Mouse (Mus musculus): ENCODE results near the gene Adprh. TPM values are rescaled to one million over a fixed set of nuclear protein-coding genes. Genes with fewer than 3 reads are reported as not detected.

Gene Adprh
- total and polyA plus RNA-seq, 3 experiments, result 23.4 to 27.9 (median 25.2) TPM

DNA sequence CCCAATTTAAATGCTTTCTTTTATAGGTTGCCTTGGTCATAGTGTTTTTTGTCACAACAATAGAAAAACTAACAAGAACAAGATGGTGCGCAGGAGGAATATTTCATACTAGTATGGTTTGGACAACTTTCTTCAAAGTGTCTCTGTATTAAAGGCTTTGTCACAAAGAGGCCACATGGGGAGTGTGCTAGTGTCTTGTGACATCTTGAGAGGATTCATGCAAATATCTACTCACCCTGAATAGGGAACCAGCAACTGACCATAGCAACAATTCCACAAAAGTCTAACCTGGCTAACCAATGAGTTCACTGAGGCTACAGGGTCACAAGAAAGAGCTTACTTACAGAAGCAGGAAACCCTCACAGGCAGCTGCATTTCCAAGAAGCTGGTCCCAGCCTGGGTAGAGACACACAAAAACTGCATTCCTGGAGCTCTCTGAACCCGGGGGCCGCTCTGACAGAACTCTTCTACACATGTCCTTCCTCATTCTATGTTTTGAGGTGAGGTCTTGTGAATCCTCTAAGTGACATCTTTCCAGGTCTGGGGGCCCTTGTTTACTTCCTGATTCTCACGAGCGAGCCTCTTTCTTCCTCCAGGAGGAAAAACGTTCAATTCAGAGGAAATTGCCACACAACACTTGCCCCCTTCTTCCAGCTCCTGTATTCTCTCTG, 57.3 kb downstream of the Adprh start:
- WGBS, result 57% methylated on average over 6 of the region's 6 CpGs
- H3K9ac ChIP-seq (ENCODE audit: low read depth, low read length), result no peak overlapping the region

DNA sequence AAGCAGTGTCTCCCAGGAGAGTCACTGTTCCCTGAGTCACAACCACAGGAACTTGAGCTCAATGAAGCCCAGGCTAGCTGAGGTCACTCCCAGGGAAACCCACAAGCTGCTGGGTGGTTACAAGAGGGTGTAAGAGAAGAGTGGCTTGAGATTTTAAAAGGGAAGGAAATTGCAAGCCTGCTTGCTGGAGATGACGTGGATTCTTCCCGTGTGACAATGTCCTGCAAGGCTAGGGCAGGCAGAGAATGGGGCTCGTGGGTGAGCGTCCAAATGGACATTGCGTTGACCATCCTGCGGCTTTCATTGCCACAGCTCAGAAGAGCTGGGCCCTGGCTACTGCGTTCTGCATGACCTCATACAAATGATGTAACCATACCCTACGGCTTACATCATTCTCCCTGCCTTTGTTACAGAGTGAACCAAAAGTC, 58.3 kb downstream of the Adprh start:
- Histone ChIP-seq H3K36me3 (ENCODE audit: control insufficient read depth, insufficient read depth, low read length) (no peaks in the 10 kb centered on the region), H3K4me1 (ENCODE audit: control insufficient read depth, insufficient read depth, low read length) (peaks cover 4% of the 10 kb centered on the region), H3K4me3 (no peak overlapping the region), H3K79me2 (replicated peaks; ENCODE audit: control insufficient read depth, insufficient read depth, low read length) (no peaks in the 10 kb centered on the region), H3K9ac (ENCODE audit: low read depth, low read length) (no peak overlapping the region), H3K27me3 (ENCODE audit: control insufficient read depth, insufficient read depth, low read length) (no peaks in the 10 kb centered on the region), H3K27ac (peak overlapping the region; percentile 40)
- no peak for TF ChIP-seq CTCF (IDR thresholded peaks at IDR 0.05)
- TF ChIP-seq POLR2A (IDR thresholded peaks at IDR 0.05; ENCODE audit: insufficient read depth, low read depth, low read length), result no peak
- TF ChIP-seq EP300 (IDR thresholded peaks at IDR 0.05; ENCODE audit: insufficient read depth, low read depth, low read length), result no peak
- 61% methylated on average over 8 of the region's 8 CpGs for WGBS
- intact Hi-C loops (cut with DNase I), result loop anchor here (5.0 kb wide), 2 partner anchors 38 to 47 kb away; partner anchors contain the start of genes Cox17, Gm21987 and Pla1a
- DNase-seq, result peak; percentile 35 to 45

More for the DNA sequence above, 57.3 kb downstream of the Adprh start:
- H3K27me3 ChIP-seq (ENCODE audit: control insufficient read depth, insufficient read depth, low read length), result no peaks in the 10 kb centered on the region
- no peak for DNase-seq
- H3K4me3 ChIP-seq, result no peak overlapping the region
- H3K27ac ChIP-seq, result no peak overlapping the region; the same call in 1 of the 2 replicates
- no peaks in the 10 kb centered on the region for H3K79me2 ChIP-seq (replicated peaks; ENCODE audit: control insufficient read depth, insufficient read depth, low read length)
- no peak for TF ChIP-seq CTCF (IDR thresholded peaks at IDR 0.05)
- TF ChIP-seq POLR2A (IDR thresholded peaks at IDR 0.05; ENCODE audit: insufficient read depth, low read depth, low read length), result no peak
- no peak for TF ChIP-seq EP300 (IDR thresholded peaks at IDR 0.05; ENCODE audit: insufficient read depth, low read depth, low read length)
- intact Hi-C loops (cut with DNase I), result loop anchor here (5.0 kb wide), 1 partner anchor 87 kb away; no protein-coding TSS in a partner anchor
- no peaks in the 10 kb centered on the region for H3K36me3 ChIP-seq (ENCODE audit: control insufficient read depth, insufficient read depth, low read length)
- H3K4me1 ChIP-seq (ENCODE audit: control insufficient read depth, insufficient read depth, low read length), result peaks cover 5% of the 10 kb centered on the region

Other genes with a start within 250 kb of the Adprh start
- gene Nr1i2, start 157.9 kb downstream of the Adprh start, total RNA-seq (2021), result not detected
- gene Nr1i2, start 157.9 kb downstream of the Adprh start, polyA plus RNA-seq (2012; rRNA removed), result 0.15 TPM in 1 of 2 replicates, not detected in the other
- gene Maats1, start 110.6 kb downstream of the Adprh start, total RNA-seq (2021), result not detected
- gene Maats1, start 110.6 kb downstream of the Adprh start, polyA plus RNA-seq (2012; rRNA removed), result 0.20 TPM in 1 of 2 replicates, not detected in the other
- gene Cox17, start 105.7 kb downstream of the Adprh start, total RNA-seq (2021), result 100 to 1,000 TPM; 295 to 358 TPM
- 190 and 221 TPM in 2 replicates for gene Cox17, start 105.7 kb downstream of the Adprh start, polyA plus RNA-seq (2012; rRNA removed)
- gene Gm21987, start 105.7 kb downstream of the Adprh start, total RNA-seq (2021), result not detected
- not detected in 2 replicates for gene Gm21987, start 105.7 kb downstream of the Adprh start, polyA plus RNA-seq (2012; rRNA removed)
- 100 to 1,000 TPM; 462 to 476 TPM for gene Popdc2, start 90.5 kb downstream of the Adprh start, total RNA-seq (2021)
- 695 and 745 TPM in 2 replicates for gene Popdc2, start 90.5 kb downstream of the Adprh start, polyA plus RNA-seq (2012; rRNA removed)
- 1 to 10 TPM; 6.8 to 8.8 TPM for gene Pla1a, start 19.6 kb downstream of the Adprh start, total RNA-seq (2021)
- gene Pla1a, start 19.6 kb downstream of the Adprh start, polyA plus RNA-seq (2012; rRNA removed), result 9.6 and 13.6 TPM in 2 replicates
- gene Cd80, start 2.9 kb upstream of the Adprh start, total RNA-seq (2021), result under 1 TPM; 0.86 to 0.89 TPM
- 0.59 and 0.88 TPM in 2 replicates for gene Cd80, start 2.9 kb upstream of the Adprh start, polyA plus RNA-seq (2012; rRNA removed)
- 10 to 100 TPM; 60.4 to 66.1 TPM for gene Timmdc1, start 70.0 kb upstream of the Adprh start, total RNA-seq (2021)
- 22.2 and 27.0 TPM in 2 replicates for gene Timmdc1, start 70.0 kb upstream of the Adprh start, polyA plus RNA-seq (2012; rRNA removed)
- 10 to 100 TPM; 10.8 to 11.0 TPM for gene Poglut1, start 97.6 kb upstream of the Adprh start, total RNA-seq (2021)
- gene Poglut1, start 97.6 kb upstream of the Adprh start, polyA plus RNA-seq (2012; rRNA removed), result 12.9 and 18.0 TPM in 2 replicates
- gene Tmem39a, start 106.0 kb upstream of the Adprh start, total RNA-seq (2021), result 10 to 100 TPM; 18.3 to 21.8 TPM
- gene Tmem39a, start 106.0 kb upstream of the Adprh start, polyA plus RNA-seq (2012; rRNA removed), result 45.3 and 65.2 TPM in 2 replicates

All from heart, adult 2 months (tissue).